Mouse (Mus musculus): ENCODE results near the gene Rad1. TPM values are rescaled to one million over a fixed set of nuclear protein-coding genes. Genes with fewer than 3 reads are reported as not detected.
A peak's percentile ranks its signal among the peaks of the same experiment; 100 is the strongest.
"Not testable (repeated sequence)": the region's sequence is repeated elsewhere in the genome, so short reads cannot be mapped to it uniquely, and the experiment has no call there.

Rad1 gene
- polyA plus RNA-seq, 1 experiment from 2014 or later = 19.7 TPM

GRCm38 (mm10) chr15:10468761-10469160 lies 17.1 kb upstream of the Rad1 start:
- no peaks in the 10 kb centered on the region for H3K36me3 ChIP-seq (ENCODE audit: control insufficient read depth, insufficient read depth, low read length)
- peaks cover 10% of the 10 kb centered on the region for H3K4me1 ChIP-seq (ENCODE audit: control insufficient read depth, insufficient read depth, low read length)
- H3K9me3 ChIP-seq (ENCODE audit: control insufficient read depth, low read length) = no peaks in the 10 kb centered on the region
- peaks cover 4% of the 10 kb centered on the region; the same call in 1 of the 2 replicates for H3K27me3 ChIP-seq (ENCODE audit: control insufficient read depth, insufficient read depth, low read length)
- no peak for ATAC-seq (ENCODE audit: low read depth)
- H3K27ac ChIP-seq (ENCODE audit: low read depth, low read length) = no peak overlapping the region
- H3K4me2 ChIP-seq (ENCODE audit: low read depth, low read length) = peak overlapping the region; percentile 86
- H3K9ac ChIP-seq (replicated peaks; ENCODE audit: low read depth, low read length) = no peak overlapping the region
- WGBS = 91% methylated on average over 3 of the region's 3 CpGs
- no peak overlapping the region; the same call in 1 of the 2 replicates for H3K4me3 ChIP-seq (ENCODE audit: low read depth, low read length)

DNA sequence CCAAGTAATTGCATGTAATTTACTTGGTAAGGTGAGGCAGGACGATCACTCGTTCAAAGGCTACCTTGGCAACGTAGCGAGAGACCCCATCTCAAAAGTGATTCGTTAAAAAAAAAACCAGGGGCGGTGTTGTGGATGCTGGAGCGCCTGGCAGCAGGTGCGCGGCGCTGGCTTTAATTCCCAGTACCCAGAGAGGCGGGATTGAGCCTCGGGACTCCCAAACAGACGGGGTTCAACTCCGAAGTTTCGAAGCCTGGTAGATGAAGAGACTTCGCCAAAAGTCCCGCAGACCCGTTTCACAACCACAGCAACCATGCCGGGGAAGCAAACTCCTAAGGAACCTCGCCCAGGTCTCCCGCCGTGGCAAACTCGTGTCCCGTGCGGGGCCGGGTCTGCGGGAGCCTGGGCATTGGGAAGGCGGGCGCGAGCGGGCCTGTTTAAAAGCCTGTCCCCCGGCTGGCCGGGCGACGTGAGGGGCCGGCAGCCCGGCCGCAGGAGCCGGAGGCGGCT lies 16.1 kb upstream of the Rad1 start:
- peak overlapping the region; percentile 82 for H3K27ac ChIP-seq (ENCODE audit: low read depth, low read length)
- peak overlapping the region; percentile 91 for H3K4me3 ChIP-seq (ENCODE audit: low read depth, low read length)
- WGBS = under 1% methylated on average over 38 of the region's 40 CpGs
- ATAC-seq (ENCODE audit: low read depth) = peak; percentile 10
- H3K9me3 ChIP-seq (ENCODE audit: control insufficient read depth, low read length) = no peaks in the 10 kb centered on the region
- H3K4me2 ChIP-seq (ENCODE audit: low read depth, low read length) = peak overlapping the region; percentile 86
- peaks cover 10% of the 10 kb centered on the region for H3K4me1 ChIP-seq (ENCODE audit: control insufficient read depth, insufficient read depth, low read length)
- no peaks in the 10 kb centered on the region for H3K36me3 ChIP-seq (ENCODE audit: control insufficient read depth, insufficient read depth, low read length)
- H3K9ac ChIP-seq (replicated peaks; ENCODE audit: low read depth, low read length) = peak overlapping the region; percentile 88
- H3K27me3 ChIP-seq (ENCODE audit: control insufficient read depth, insufficient read depth, low read length) = peaks cover 4% of the 10 kb centered on the region; the same call in 1 of the 2 replicates

DNA sequence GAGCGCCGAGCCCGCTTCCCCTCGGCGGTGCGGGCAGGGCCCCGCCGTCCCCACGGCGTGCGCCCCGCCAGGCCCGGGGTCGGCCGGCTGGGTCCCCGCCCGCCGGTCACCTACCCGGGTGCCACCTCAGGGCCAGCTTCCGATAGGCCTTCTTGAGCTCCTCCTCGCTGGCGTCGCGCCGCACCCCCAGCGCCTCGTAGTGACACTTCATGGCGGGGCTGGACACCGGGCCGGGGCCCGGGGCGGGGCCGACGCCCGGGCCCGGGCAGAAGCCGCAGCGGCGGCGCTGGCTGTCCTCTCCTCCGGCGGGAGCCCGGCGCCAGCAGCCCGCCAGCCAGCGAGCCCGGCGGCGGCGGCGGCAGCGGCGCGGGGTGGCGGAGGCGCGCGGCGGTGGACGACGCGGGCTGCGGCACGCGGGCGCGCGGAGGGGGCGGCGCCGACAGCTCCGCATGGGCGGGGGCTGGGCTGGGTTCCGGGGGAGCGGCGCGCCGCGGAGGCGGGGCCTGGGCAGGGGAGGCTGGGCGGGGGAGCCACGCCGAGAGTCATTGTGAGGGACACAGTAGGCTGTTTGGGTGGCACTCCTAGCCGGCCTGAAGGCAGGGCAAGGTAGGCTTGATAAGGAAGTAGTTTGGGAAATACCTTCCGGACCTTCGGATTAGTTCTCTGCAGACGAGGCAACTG lies 15.5 kb upstream of the Rad1 start, which contains the start of gene Dnajc21:
Gene Dnajc21 (minus strand): TSS at position 366 of the 681 bp plus-strand sequence.
- under 1% methylated on average over 21 of the region's 87 CpGs for WGBS
- 0 out of 2 replicates have a peak, but pooled peaks cover 3% of the 10 kb centered on the region for H3K36me3 ChIP-seq (ENCODE audit: control insufficient read depth, insufficient read depth, low read length)
- H3K27ac ChIP-seq (ENCODE audit: low read depth, low read length) = peak within 1 kb of the TSS; percentile 82
- no peaks in the 10 kb centered on the region for H3K9me3 ChIP-seq (ENCODE audit: control insufficient read depth, low read length)
- peak; percentile 96 for ATAC-seq (ENCODE audit: low read depth)
- peak within 1 kb of the TSS; percentile 88 for H3K9ac ChIP-seq (replicated peaks; ENCODE audit: low read depth, low read length)
- H3K4me2 ChIP-seq (ENCODE audit: low read depth, low read length) = peak within 1 kb of the TSS; percentile 86
- peaks cover 10% of the 10 kb centered on the region for H3K4me1 ChIP-seq (ENCODE audit: control insufficient read depth, insufficient read depth, low read length)
- H3K27me3 ChIP-seq (ENCODE audit: control insufficient read depth, insufficient read depth, low read length) = peaks cover 4% of the 10 kb centered on the region; the same call in 1 of the 2 replicates
- H3K4me3 ChIP-seq (ENCODE audit: low read depth, low read length) = peak within 1 kb of the TSS; percentile 91

DNA sequence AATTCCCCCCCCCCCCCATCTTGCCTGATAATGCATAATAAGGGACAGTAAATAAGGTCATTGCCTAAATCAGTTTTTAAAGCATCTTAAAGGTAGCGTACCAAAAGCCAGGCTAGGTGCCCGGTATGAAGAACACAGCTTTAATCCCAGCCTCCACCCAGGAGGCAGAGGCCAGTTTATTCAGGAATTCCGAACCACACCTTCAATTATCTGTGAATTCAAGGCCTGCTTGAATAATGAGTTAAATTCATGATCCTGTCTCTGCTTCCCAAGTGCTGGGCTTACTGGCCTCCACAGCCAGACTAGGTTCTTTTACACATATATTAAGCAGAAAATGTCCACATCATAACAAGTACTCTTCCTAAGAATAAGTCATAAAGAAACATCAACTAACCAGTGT lies 14.9 kb upstream of the Rad1 start:
- H3K36me3 ChIP-seq (ENCODE audit: control insufficient read depth, insufficient read depth, low read length) = peaks cover 9% of the 10 kb centered on the region; the same call in 1 of the 2 replicates
- peak; percentile 32 for ATAC-seq (ENCODE audit: low read depth)
- peak overlapping the region; percentile 86 for H3K4me2 ChIP-seq (ENCODE audit: low read depth, low read length)
- peaks cover 10% of the 10 kb centered on the region for H3K4me1 ChIP-seq (ENCODE audit: control insufficient read depth, insufficient read depth, low read length)
- peaks cover 4% of the 10 kb centered on the region; the same call in 1 of the 2 replicates for H3K27me3 ChIP-seq (ENCODE audit: control insufficient read depth, insufficient read depth, low read length)
- WGBS = 12% methylated on average over 3 of the region's 3 CpGs
- H3K27ac ChIP-seq (ENCODE audit: low read depth, low read length) = no peak overlapping the region
- peak overlapping the region; percentile 91 for H3K4me3 ChIP-seq (ENCODE audit: low read depth, low read length)
- H3K9me3 ChIP-seq (ENCODE audit: control insufficient read depth, low read length) = no peaks in the 10 kb centered on the region
- H3K9ac ChIP-seq (replicated peaks; ENCODE audit: low read depth, low read length) = no peak overlapping the region

DNA sequence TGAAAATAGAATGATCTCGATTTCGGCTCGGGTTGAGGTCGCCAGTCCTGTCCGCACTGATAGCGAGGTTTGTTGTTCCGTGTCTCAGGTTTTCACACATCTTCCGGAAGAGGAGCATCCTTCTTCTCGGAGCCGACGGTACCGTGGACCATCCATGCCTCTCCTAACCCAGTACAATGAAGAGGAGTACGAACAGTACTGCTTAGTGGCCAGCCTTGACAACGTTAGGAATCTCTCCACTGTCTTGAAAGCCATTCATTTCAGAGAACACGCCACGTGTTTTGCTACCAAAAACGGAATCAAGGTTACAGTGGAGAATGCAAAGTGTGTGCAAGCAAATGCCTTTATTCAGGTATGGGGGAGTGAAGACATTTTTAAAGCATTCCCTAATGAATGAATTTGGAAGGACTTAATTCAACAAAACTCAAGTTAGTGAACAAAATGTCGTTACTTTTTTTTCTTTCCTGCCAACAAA lies 584 bp downstream of the Rad1 start:
- Histone ChIP-seq H3K4me3 (ENCODE audit: low read depth, low read length) (peak overlapping the region; percentile 76), H3K4me2 (ENCODE audit: low read depth, low read length) (peak overlapping the region; percentile 83), H3K36me3 (ENCODE audit: control insufficient read depth, insufficient read depth, low read length) (peaks cover 9% of the 10 kb centered on the region; the same call in 1 of the 2 replicates), H3K27me3 (ENCODE audit: control insufficient read depth, insufficient read depth, low read length) (no peaks in the 10 kb centered on the region), H3K9ac (replicated peaks; ENCODE audit: low read depth, low read length) (peak overlapping the region; percentile 83), H3K9me3 (ENCODE audit: control insufficient read depth, low read length) (no peaks in the 10 kb centered on the region), H3K27ac (ENCODE audit: low read depth, low read length) (peak overlapping the region; percentile 80), H3K4me1 (ENCODE audit: control insufficient read depth, insufficient read depth, low read length) (peaks cover 13% of the 10 kb centered on the region)
- WGBS = 1% methylated on average over 18 of the region's 18 CpGs
- ATAC-seq (ENCODE audit: low read depth) = peak; percentile 68

DNA sequence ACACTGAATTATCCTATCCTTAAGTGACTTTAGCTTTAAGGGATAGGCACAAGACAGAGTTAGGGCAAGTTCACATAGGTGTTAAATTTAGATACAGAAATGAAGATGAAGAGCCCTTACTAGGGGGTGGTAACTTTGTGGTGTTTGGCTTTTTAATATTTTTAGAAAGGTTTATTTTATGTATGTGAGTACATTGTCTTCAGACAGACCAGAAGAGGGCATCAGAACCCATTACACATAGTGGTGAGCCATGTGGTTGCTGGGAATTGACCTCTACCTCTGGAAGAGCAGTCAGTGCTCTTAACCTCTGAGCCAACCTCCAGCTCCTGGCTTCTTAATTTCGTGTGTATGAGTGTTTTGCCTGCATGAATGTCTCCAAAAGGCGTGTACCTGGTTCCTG lies 1.4 kb downstream of the Rad1 start:
- Histone ChIP-seq H3K9ac (replicated peaks; ENCODE audit: low read depth, low read length) (no peak overlapping the region), H3K4me2 (ENCODE audit: low read depth, low read length) (peak overlapping the region; percentile 83), H3K27me3 (ENCODE audit: control insufficient read depth, insufficient read depth, low read length) (no peaks in the 10 kb centered on the region), H3K9me3 (ENCODE audit: control insufficient read depth, low read length) (no peaks in the 10 kb centered on the region), H3K27ac (ENCODE audit: low read depth, low read length) (no peak overlapping the region), H3K4me3 (ENCODE audit: low read depth, low read length) (no peak overlapping the region), H3K4me1 (ENCODE audit: control insufficient read depth, insufficient read depth, low read length) (peaks cover 13% of the 10 kb centered on the region), H3K36me3 (ENCODE audit: control insufficient read depth, insufficient read depth, low read length) (peaks cover 9% of the 10 kb centered on the region)
- no peak for ATAC-seq (ENCODE audit: low read depth)
- 79% methylated on average over 2 of the region's 2 CpGs for WGBS

DNA sequence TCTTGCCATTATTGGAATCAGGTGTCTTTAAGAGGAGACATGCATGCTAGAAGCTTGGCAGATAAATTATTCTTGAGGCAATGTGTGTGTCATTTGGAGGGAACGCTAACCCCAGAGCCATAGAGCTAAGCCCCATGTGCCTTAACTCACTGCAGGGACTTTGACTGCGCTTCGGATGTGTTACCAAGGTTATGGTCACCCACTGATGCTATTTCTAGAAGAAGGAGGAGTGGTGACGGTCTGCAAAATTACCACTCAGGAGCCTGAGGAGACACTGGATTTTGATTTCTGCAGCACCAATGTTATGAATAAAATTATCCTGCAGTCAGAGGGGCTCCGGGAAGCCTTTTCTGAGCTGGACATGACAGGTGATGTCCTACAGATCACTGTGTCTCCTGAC lies 4.3 kb downstream of the Rad1 start:
- H3K9ac ChIP-seq (replicated peaks; ENCODE audit: low read depth, low read length) = no peak overlapping the region
- no peak overlapping the region for H3K4me3 ChIP-seq (ENCODE audit: low read depth, low read length)
- no peak for ATAC-seq (ENCODE audit: low read depth)
- WGBS = 90% methylated on average over 5 of the region's 5 CpGs
- no peak overlapping the region for H3K4me2 ChIP-seq (ENCODE audit: low read depth, low read length)
- H3K4me1 ChIP-seq (ENCODE audit: control insufficient read depth, insufficient read depth, low read length) = peaks cover 8% of the 10 kb centered on the region
- H3K27ac ChIP-seq (ENCODE audit: low read depth, low read length) = no peak overlapping the region
- no peaks in the 10 kb centered on the region for H3K9me3 ChIP-seq (ENCODE audit: control insufficient read depth, low read length)
- H3K27me3 ChIP-seq (ENCODE audit: control insufficient read depth, insufficient read depth, low read length) = no peaks in the 10 kb centered on the region
- H3K36me3 ChIP-seq (ENCODE audit: control insufficient read depth, insufficient read depth, low read length) = peaks cover 14% of the 10 kb centered on the region

GRCm38 (mm10) chr15:10495944-10496343 lies 10.1 kb downstream of the Rad1 start:
- no peak for ATAC-seq (ENCODE audit: low read depth)
- Histone ChIP-seq H3K4me2 (ENCODE audit: low read depth, low read length) (no peak overlapping the region), H3K4me3 (ENCODE audit: low read depth, low read length) (no peak overlapping the region), H3K27ac (ENCODE audit: low read depth, low read length) (no peak overlapping the region), H3K9ac (replicated peaks; ENCODE audit: low read depth, low read length) (no peak overlapping the region), H3K4me1 (ENCODE audit: control insufficient read depth, insufficient read depth, low read length) (no peaks in the 10 kb centered on the region), H3K9me3 (ENCODE audit: control insufficient read depth, low read length) (no peaks in the 10 kb centered on the region), H3K36me3 (ENCODE audit: control insufficient read depth, insufficient read depth, low read length) (peaks cover 14% of the 10 kb centered on the region), H3K27me3 (ENCODE audit: control insufficient read depth, insufficient read depth, low read length) (no peaks in the 10 kb centered on the region)
- WGBS = 94% methylated on average over 11 of the region's 11 CpGs

GRCm38 (mm10) chr15:10496696-10497095 lies 10.9 kb downstream of the Rad1 start:
- WGBS = 98% methylated on average over 1 of the region's 1 CpGs
- peaks cover 11% of the 10 kb centered on the region for H3K36me3 ChIP-seq (ENCODE audit: control insufficient read depth, insufficient read depth, low read length)
- not testable (repeated sequence) for H3K4me3 ChIP-seq (ENCODE audit: low read depth, low read length); H3K4me1 ChIP-seq (ENCODE audit: control insufficient read depth, insufficient read depth, low read length); H3K27me3 ChIP-seq (ENCODE audit: control insufficient read depth, insufficient read depth, low read length); H3K9ac ChIP-seq (replicated peaks; ENCODE audit: low read depth, low read length); H3K4me2 ChIP-seq (ENCODE audit: low read depth, low read length); H3K27ac ChIP-seq (ENCODE audit: low read depth, low read length); ATAC-seq (ENCODE audit: low read depth); H3K9me3 ChIP-seq (ENCODE audit: control insufficient read depth, low read length)
